Mouse (Mus musculus): Measurements from ENCODE around the gene Adcy1.

GRCm38 (mm10) chr11:7064484-7065185 lies 1.3 kb downstream of the Adcy1 start:
- TF ChIP-seq CTCF (IDR thresholded peaks at IDR 0.05; ENCODE audit: insufficient read depth, low read depth, low read length) (no peak), POLR2A (IDR thresholded peaks at IDR 0.05; ENCODE audit: insufficient read depth, low read depth, low read length) (no peak)
